Mouse (Mus musculus) G1E (cell line): ENCODE results near the gene Zglp1. TPM values are rescaled to one million over a fixed set of nuclear protein-coding genes. Genes with fewer than 3 reads are reported as not detected.

Experiments
- ATAC-seq: 2 replicates; pipeline ENCODE4 v1.8.0; 2016; ENCODE audit warnings: mild to moderate bottlenecking; ENCODE audit not compliant: insufficient number of reproducible peaks, poor library complexity, low FRiP score, severe bottlenecking; ENCODE audit errors: extremely low read depth
- DNase-seq: peaks from one replicate; pipeline ENCODE4 v3.0.0; 2012; ENCODE audit warnings: low spot score
- H3K27me3 ChIP-seq: 2 replicates; pipeline ENCODE4 v1.6.1; 2012; ENCODE audit warnings: mild to moderate bottlenecking, low read length, inconsistent platforms; ENCODE audit not compliant: insufficient read depth
- H3K36me3 ChIP-seq: replicated peaks from 2 replicates; pipeline ENCODE3; 2012; ENCODE audit warnings: mild to moderate bottlenecking, inconsistent platforms
- H3K4me1 ChIP-seq: 2 replicates; pipeline ENCODE4 v1.6.1; 2012; ENCODE audit warnings: low read depth, low read length, inconsistent platforms, mixed read lengths; ENCODE audit not compliant: insufficient read depth
- H3K4me3 ChIP-seq: 2 replicates; pipeline ENCODE4 v1.5.1; 2012; ENCODE audit warnings: low read depth, mild to moderate bottlenecking, inconsistent platforms, low read length, moderate library complexity, mixed read lengths
- H3K9me3 ChIP-seq: replicated peaks from 2 replicates; pipeline ENCODE4 v1.6.1; 2012; ENCODE audit warnings: inconsistent platforms
- CTCF ChIP-seq: IDR thresholded peaks from 2 replicates; pipeline ENCODE4 v1.5.1; 2012; ENCODE audit warnings: low read depth, low read length, inconsistent platforms, mixed read lengths
- GATA1 ChIP-seq: IDR thresholded peaks from 2 replicates; pipeline ENCODE4 v1.6.1; 2012; ENCODE audit warnings: borderline replicate concordance, low read length, inconsistent platforms, mixed read lengths
- GATA2 ChIP-seq: IDR thresholded peaks from 2 replicates; pipeline ENCODE4 v1.6.1; 2012; ENCODE audit warnings: low read depth, low read length, inconsistent platforms, borderline replicate concordance
- POLR2AphosphoS5 ChIP-seq: IDR thresholded peaks from 2 replicates; pipeline ENCODE4 v1.6.1; 2012; ENCODE audit warnings: low read depth, low read length, inconsistent platforms; ENCODE audit not compliant: insufficient replicate concordance
- TAL1 ChIP-seq: conservative IDR thresholded peaks from 2 replicates; pipeline ENCODE4 v1.6.1; 2012; ENCODE audit warnings: low read depth, low read length, inconsistent platforms, mixed read lengths
- polyA plus RNA-seq: library from polyadenylated mRNA; stranded (reverse); fragments of >175 nt; gene quantifications from 2 replicates; pipeline ENCODE4 v1.2.3, GENCODE M21; 2012
- total RNA-seq, 2 experiments: library from RNA; stranded (forward) in 1 of 2; stranded (reverse) in 1 of 2; fragments of 200-1000 nt in 1 of 2; fragments of >200 nt in 1 of 2; fragmentation: Nextera tagmentation in 1 of 2; gene quantifications; 2 replicates each; pipeline ENCODE4 v1.2.3; 2014 to 2017

Zglp1 gene
- total and polyA plus RNA-seq, 3 experiments = 4.5 TPM; not detected in 2

- Histone ChIP-seq H3K4me3 (no peak overlapping the region), H3K36me3 (peaks cover 93% of the 10 kb centered on the region), H3K4me1 (peaks cover 14% of the 10 kb centered on the region), H3K9me3 (no peaks in the 10 kb centered on the region), H3K27me3 (no peaks in the 10 kb centered on the region)
- TF ChIP-seq CTCF (no peak), POLR2AphosphoS5 (no peak), TAL1 (no peak), GATA1 (no peak)
- no peak for ATAC-seq
- DNase-seq = no peak
Measured at GRCm38 (mm10) chr9:21104814-21105213, 37.9 kb upstream of the Zglp1 start.

- Histone ChIP-seq H3K4me3 (no peak overlapping the region), H3K9me3 (no peaks in the 10 kb centered on the region), H3K36me3 (peaks cover 86% of the 10 kb centered on the region), H3K4me1 (peaks cover 15% of the 10 kb centered on the region), H3K27me3 (no peaks in the 10 kb centered on the region)
- DNase-seq (no peak), ATAC-seq (no peak)
- TF ChIP-seq POLR2AphosphoS5 = no peak
- TF ChIP-seq CTCF = no peak
- no peak for TF ChIP-seq GATA1
- TF ChIP-seq TAL1 = no peak
- no peak for TF ChIP-seq GATA2
Measured at GRCm38 (mm10) chr9:21102076-21102475, 35.2 kb upstream of the Zglp1 start.

DNA sequence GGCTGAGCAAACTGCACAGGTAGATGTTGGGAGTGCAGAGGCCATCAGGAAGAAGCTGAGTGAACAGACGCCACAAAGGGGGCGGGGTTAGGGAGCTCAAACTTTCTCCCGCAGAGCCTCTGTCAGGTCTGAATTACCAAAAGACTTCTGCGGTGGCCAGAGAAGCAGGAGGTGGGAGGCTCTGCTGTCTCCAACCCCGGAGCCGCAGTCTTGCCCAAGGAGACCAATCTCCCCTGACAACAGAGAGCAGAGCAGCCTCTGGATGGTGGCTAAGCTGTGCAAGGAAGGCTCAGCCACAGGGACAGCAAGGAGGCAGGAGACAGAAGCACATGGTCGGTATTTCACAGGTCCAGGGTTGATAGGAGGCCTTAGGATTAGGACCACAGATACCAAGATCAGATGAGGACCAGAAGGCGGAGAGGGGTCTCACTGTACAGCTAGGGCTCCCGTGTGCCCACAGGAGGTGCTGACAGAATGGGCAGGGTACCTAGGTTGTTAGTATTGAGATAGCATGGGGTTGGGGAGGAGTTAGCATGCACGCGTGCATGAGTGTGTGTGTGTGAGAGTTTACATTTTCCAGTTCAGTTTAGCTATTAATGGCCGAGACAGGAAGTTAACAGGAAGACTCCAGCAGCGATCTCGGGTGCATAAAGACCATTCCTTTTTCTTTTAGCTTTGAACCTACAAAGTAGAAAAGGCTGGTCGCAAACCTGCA lies 33.7 kb upstream of the Zglp1 start:
- DNase-seq (no peak), ATAC-seq (no peak)
- no peak for TF ChIP-seq GATA1
- TF ChIP-seq CTCF = no peak
- TF ChIP-seq GATA2 = no peak
- TF ChIP-seq POLR2AphosphoS5 = no peak
- no peak for TF ChIP-seq TAL1
- Histone ChIP-seq H3K36me3 (peaks cover 87% of the 10 kb centered on the region), H3K4me1 (peaks cover 11% of the 10 kb centered on the region), H3K27me3 (no peaks in the 10 kb centered on the region), H3K9me3 (no peaks in the 10 kb centered on the region), H3K4me3 (no peak overlapping the region)

GRCm38 (mm10) chr9:21097793-21098192 lies 30.9 kb upstream of the Zglp1 start:
- Histone ChIP-seq H3K4me3 (no peak overlapping the region), H3K36me3 (peaks cover 86% of the 10 kb centered on the region), H3K9me3 (no peaks in the 10 kb centered on the region), H3K27me3 (no peaks in the 10 kb centered on the region), H3K4me1 (peaks cover 13% of the 10 kb centered on the region)
- DNase-seq (no peak), ATAC-seq (no peak)
- TF ChIP-seq POLR2AphosphoS5 (no peak), GATA1 (no peak), CTCF (no peak), GATA2 (no peak), TAL1 (no peak)

DNA sequence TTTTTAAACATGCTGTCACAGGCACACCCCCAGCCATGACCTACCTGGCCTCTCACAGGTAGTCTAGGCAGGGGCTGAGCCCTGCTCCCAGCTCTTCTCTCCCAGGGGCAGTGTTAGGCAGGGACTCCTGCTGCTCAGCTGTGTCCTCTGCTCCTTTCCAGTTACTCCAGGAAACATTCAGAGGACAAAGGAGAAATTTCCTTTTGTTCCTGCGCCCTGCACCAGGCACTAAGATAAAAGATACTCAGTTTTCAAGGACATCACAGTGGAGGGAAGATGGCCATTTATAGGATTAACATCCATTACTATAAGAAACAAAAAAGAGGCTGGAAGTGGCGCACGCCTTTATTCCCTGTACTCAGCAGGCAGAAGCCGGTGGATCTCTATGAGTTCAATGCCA lies 29.1 kb upstream of the Zglp1 start:
- ATAC-seq = no peak
- no peak for TF ChIP-seq GATA2
- no peak for TF ChIP-seq GATA1
- no peak for TF ChIP-seq TAL1
- no peak for TF ChIP-seq POLR2AphosphoS5
- TF ChIP-seq CTCF = no peak
- no peak for DNase-seq
- H3K9me3 ChIP-seq = no peaks in the 10 kb centered on the region
- H3K4me3 ChIP-seq = no peak overlapping the region
- no peaks in the 10 kb centered on the region for H3K27me3 ChIP-seq
- H3K4me1 ChIP-seq = peaks cover 22% of the 10 kb centered on the region
- H3K36me3 ChIP-seq = peaks cover 70% of the 10 kb centered on the region

DNA sequence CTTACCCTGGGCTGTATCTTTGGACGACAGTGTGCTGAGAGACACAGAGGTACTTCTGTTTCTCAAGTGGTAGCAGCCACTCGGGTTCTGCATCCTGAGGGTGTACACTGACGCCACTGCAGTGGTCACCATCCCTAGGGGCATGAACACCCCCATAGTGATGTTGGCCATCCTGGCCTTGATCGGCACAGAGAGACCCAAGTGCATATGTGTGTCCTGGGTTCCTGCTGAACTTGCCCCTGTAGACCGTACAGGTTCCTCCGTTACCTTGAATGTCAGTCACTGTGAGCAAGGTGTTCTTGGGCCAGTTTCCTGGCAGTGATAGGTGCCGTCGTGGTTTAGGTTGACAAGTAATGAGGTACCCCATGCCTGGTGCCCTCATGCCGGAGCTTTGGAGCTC lies 26.5 kb upstream of the Zglp1 start:
- no peak overlapping the region for H3K4me3 ChIP-seq
- TF ChIP-seq TAL1 (no peak), CTCF (no peak), GATA1 (no peak), POLR2AphosphoS5 (no peak), GATA2 (no peak)
- H3K27me3 ChIP-seq = no peaks in the 10 kb centered on the region
- ATAC-seq (no peak), DNase-seq (no peak)
- H3K4me1 ChIP-seq = peaks cover 47% of the 10 kb centered on the region
- peaks cover 74% of the 10 kb centered on the region for H3K36me3 ChIP-seq
- H3K9me3 ChIP-seq = no peaks in the 10 kb centered on the region
